Mouse (Mus musculus) left cerebral cortex, postnatal 14 days (tissue): ENCODE measurements around the gene Gpr158. TPM values are rescaled to one million over a fixed set of nuclear protein-coding genes. Genes with fewer than 3 reads are reported as not detected.

Experiments
- total RNA-seq, 2 experiments: library from RNA; stranded (reverse); gene quantifications; 2 replicates each; pipeline ENCODE4 v1.2.3; 2021

Gpr158 gene
- total RNA-seq, 2 experiments from 2014 or later: 108 to 124 TPM

Other genes with a start within 250 kb of the Gpr158 start
- gene Enkur, start 162.2 kb upstream of the Gpr158 start, total RNA-seq: 1 to 10 TPM; 2.9 to 4.6 TPM
- gene Thnsl1, start 161.8 kb upstream of the Gpr158 start, total RNA-seq: 10 to 100 TPM; 19.2 to 20.2 TPM